Mouse (Mus musculus) c-Kit-negative CD71-positive TER-119-positive erythroid progenitor cells, embryonic 14.5 days (primary cell): Measurements from ENCODE around the gene Ifit1bl2.
"Not testable (repeated sequence)": the region's sequence is repeated elsewhere in the genome, so short reads cannot be mapped to it uniquely, and the experiment has no call there.

Experiments
- DNase-seq: peaks from one replicate; pipeline ENCODE4 v3.0.0-alpha.2; 2013; ENCODE audit warnings: low read depth, low spot score

The Ifit1bl2 gene

GRCm38 (mm10) chr19:34610118-34610517 is 30.4 kb downstream of the Ifit1bl2 start:
- not testable (repeated sequence) for DNase-seq

DNA sequence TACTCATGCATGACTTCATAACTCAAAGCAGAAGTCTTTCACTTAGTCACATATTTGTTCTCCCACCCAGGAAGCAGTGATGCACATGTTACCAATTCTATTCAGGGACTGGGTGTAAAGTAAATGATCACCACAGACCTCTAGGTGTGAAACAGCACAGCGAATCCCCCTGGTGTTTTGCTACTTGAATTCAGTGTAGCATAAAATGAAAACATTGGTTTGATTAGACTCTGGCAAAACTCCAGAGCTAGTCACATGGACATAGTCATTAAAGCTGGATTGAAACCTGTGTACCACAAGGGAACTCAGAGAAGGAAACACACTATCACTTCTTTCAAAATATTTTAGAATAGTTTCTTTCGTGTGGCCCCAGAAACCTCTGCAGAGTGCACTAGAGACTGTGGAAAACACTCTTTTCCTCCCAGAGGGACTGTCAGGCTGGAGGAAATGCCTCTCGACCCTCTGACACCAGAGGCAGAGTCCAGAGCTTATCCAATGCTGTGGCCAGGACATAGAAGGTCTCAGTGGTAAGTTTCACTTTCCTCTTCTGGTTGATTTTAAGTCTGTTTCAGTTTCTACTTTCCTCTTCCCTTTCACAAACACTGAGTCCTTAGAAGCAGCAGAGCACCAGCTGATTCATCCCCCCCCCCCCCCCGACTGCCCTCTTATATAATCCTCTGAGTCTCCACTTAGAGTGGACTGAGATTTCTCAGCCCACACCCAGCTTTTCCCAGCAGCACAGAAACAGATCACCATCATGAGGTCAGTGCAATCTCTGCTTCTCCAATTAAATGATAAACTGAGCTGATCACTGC is 33.1 kb downstream of the Ifit1bl2 start, which contains the start of gene Ifit3b:
TSS of gene Ifit3b (plus strand) at position 734 of the 815 bp plus-strand sequence.
- DNase-seq, result not testable (repeated sequence)

DNA sequence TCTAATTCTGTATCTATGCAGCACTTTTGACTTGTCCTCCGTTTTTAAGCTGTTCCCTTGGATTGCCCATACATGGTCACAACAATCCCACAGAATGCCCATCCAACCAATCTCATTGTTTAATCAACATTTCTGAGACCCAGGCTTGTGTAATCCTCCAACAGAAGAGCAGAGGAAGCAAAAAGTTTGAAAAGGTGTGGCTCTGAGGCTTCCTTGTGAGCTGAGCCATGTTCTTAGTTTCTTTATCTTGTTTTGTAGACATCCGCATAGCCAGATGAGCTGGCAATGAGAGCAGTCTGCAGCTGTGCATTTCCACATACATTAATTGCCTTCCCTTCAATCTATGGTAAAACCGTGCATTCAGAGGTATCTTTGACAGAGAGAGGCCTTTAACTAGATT is 35.1 kb downstream of the Ifit1bl2 start:
- no peak for DNase-seq

- not testable (repeated sequence) for DNase-seq
These were observed 38.7 kb downstream of the Ifit1bl2 start, which contains the start of gene Ifit1bl1 for GRCm38 (mm10) chr19:34601888-34602287. Gene Ifit1bl1 (minus strand): TSS chr19:34601956.

GRCm38 (mm10) chr19:34599250-34599649 is 41.3 kb downstream of the Ifit1bl2 start:
- DNase-seq, result not testable (repeated sequence)

DNA sequence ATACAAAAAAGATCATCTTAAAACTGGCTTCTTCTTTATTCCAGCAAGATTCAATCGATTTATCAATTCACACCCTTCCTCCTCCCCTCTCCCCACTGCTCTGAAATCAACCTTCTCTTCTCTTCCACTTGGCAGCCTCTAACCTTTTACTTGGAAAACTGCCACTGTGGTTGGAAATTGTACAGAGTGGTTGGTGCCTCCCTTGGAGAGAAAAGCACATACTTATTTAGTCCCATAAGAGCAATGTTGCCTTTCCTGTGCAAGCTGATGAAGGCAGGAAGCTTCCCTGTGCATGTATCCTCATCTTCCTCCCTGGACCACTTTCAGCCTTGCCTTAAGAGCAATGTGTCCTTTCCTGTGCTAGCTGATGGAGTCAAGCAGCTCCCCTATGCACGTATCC is 42.2 kb downstream of the Ifit1bl2 start:
- no peak for DNase-seq

DNA sequence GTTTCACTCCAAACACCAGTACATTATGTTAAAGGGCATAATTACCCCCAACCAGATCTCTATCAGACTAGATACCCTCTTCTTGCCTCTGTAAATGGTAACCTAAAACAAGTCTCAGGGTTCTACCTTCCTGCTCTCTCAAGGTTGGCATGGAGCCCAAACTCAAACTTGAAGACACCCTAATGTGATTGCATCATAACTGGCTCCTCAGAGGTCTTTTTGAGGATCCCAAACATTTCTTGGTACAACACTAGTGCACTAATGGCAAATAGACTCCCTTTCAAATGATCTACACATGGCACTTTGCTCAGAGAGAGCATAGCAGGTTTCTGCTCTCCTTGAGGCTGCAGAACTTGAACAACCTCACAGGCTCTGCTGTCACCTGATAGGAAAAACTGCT is 43.7 kb downstream of the Ifit1bl2 start:
- no peak for DNase-seq

GRCm38 (mm10) chr19:34594523-34594922 is 46.0 kb downstream of the Ifit1bl2 start:
- DNase-seq, result not testable (repeated sequence)

DNA sequence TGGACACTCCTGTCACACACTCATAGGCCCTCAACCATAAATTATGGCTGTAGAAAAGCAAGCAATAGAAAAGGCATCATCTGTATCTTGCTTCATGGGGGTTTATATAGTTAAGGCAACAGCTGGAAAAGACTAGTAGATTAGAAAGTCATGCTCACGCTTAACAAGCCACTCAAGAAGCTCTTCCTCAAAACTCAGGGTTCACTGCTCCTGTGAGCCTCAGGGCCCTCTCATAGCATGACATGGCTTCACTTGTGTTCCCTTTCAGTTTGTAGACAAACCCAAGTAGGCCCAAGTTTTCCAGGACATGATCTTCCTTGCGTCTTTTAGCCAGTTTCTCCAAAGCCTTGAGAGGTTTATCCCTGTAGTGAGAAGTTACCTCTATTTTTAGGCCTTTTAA is 47.1 kb downstream of the Ifit1bl2 start:
- DNase-seq, result no peak

GRCm38 (mm10) chr19:34588959-34589358 is 51.6 kb downstream of the Ifit1bl2 start:
- DNase-seq, result no peak

DNA sequence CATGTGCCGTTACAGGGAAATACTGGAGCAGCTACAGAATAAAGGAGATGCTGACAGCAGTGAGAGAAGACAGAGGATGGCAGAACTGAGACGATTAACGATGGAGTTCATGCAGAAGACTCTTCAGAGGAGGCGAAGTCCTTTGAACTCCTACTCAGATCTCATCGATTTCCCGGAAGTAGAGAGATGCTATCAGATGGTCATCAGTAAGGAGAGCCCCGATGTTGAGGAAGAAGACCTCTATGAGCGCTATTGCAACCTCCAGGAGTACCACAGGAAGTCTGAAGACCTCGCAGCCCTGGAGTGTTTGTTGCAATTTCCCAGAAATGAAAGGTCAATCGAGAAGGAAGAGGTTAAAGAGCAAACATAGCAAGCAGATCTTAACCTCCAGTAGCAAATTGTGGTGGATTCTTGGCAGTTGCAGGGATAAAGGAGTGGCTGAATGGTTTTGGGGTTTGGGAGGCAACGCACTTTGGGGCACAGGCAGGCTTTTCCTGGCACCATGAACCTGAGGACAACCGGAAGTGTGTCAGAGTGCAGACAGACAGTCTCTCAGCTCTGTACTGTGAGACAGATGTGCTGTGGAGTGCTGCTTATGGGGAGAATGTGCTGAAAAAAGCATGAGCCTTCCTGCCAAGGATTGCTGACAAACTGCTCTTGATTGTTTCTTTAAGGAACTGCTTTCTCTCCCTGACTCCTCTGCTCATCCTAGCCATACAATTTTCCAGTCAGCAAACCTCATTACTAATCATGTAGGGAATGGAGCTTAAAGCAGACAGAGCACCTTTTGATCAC is 52.4 kb downstream of the Ifit1bl2 start:
- not testable (repeated sequence) for DNase-seq

DNA sequence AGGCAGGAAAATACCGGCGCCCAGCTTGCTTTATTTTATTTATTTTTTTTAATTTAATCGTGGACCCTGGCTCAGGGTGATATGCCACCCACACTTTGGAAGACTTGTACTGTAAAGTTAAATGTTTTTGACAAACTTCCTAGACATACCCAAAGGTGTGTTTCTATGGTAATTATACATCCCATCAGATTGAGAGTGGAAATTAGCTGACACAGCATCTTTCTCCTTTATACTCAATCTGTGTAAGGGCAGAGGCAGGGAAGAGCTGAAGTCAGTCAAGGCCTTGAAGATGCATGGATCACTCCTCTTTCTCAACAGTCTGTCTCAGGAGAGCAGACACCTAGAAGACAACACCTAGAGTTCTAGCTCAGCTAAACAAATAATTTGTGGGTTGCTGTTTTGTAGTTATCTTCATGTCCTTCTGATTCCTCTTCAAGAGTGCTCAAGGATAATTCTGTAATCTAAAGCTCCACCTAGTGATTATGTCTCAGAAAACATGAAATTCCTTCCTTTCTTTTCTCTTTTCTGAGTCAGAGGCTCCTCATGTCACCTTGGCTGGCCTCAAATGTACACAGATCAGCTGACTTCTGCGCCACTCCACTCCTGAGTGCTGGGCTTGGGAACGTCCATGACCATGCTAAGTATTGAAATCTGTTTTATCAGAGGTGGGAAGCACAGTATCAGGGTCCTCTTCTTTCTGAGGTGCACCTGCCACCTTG is 54.6 kb downstream of the Ifit1bl2 start:
- not testable (repeated sequence) for DNase-seq

DNA sequence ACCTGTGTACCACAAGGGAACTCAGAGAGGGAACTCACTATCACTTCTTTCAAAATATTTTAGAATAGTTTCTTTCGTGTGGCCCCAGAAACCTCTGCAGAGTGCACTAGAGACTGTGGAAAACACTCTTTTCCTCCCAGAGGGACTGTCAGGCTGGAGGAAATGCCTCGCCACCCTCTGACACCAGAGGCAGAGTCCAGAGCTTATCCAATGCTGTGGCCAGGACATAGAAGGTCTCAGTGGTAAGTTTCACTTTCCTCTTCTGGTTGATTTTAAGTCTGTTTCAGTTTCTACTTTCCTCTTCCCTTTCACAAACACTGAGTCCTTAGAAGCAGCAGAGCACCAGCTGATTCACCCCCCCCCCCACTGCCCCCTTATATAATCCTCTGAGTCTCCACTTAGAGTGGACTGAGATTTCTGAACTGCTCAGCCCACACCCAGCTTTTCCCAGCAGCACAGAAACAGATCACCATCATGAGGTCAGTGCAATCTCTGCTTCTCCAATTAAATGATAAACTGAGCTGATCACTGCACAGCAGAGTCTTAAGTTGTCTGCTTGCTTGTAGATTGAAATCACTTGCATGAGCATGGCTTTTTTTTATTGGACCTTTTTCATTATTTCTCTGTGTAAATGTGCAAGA is 57.3 kb downstream of the Ifit1bl2 start, which contains the start of gene Ifit3:
TSS of gene Ifit3 (plus strand) at position 406 of the 641 bp plus-strand sequence.
- DNase-seq, result not testable (repeated sequence)

GRCm38 (mm10) chr19:34582696-34583095 is 57.8 kb downstream of the Ifit1bl2 start:
- not testable (repeated sequence) for DNase-seq

DNA sequence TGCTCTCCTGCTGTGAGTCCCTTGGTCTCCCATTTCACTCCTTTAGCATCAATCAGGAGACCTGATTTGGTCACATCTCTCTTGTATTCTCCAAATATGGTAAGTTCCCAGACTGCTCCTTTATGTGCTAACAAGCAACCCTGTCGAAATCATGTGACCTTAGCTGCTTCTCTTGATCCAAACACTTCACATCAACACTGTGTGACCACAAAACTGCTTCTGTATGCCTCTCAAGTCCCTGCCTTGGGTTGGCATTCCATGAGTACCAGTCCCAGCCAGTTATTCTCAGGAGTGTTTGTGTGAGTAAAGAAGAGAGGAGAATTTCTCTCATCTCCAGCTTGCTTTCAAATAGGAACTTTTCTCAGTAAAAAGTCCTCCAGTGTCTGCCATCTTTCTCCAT is 63.4 kb downstream of the Ifit1bl2 start:
- DNase-seq, result no peak

DNA sequence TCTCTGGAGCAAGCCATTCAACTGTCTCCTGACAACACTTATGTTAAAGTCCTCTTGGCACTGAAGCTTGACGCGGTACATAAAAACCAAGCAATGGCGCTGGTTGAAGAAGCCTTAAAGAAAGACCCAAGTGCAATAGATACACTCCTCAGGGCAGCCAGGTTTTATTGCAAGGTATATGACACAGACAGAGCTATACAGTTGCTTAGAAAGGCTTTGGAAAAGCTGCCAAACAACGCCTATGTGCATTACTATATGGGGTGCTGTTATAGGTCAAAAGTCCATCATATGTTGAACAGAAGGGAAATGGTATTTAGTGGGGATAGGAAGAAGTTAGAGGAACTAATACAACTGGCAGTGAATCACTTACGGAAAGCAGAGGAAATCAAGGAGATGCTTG is 66.9 kb downstream of the Ifit1bl2 start:
- DNase-seq, result no peak

DNA sequence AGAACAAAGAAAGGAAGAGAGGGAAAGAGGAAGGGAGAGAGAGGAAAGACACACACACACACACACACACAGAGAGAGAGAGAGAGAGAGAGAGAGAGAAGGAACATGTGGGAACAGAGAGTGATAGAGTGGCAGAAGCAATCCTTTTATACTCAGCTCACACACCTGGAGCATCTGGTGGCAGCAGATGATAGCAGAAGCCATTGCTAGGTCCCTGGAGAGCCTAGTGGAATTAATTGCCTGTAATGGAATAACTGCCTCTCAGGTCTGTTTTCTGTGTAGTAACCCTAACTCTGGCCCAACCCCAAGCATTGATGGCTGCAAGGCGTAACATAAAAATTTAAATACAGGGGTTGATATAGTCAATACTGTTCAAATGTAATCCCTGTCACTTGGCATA is 69.5 kb downstream of the Ifit1bl2 start:
- no peak for DNase-seq

DNA sequence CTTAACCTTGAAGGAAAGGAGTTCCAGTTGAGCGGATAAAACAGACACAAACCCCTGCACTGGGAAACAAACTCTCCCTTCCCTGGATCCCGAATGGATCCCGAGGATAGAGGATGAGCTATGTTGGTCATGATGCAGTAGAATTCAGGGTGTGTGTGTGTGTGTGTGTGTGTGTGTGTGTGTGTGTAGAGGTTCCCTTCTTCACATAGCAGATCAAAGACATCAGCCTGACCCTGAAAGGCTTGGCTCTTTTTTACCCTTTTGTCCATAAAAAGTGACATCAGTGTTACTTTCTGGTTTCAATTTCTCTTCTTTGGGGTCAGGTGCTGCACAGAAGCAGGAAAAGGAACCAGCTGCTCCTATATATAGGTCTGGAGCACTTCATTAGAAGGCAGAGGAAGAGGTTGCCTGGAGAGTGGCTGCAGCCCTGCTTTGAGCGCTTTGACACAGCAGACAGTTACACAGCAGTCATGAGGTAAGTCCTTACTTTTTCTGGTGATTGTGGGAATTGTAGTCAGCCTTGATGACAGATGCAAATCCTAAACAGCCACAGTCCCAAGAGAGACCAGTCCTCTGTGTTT is 70.6 kb downstream of the Ifit1bl2 start:
- DNase-seq, result no peak

- DNase-seq, result no peak
These were observed 71.3 kb downstream of the Ifit1bl2 start for GRCm38 (mm10) chr19:34568988-34569895.
